Comparison of ENCODE assay signal across 8 mouse cellular contexts in the genomic region with DNA sequence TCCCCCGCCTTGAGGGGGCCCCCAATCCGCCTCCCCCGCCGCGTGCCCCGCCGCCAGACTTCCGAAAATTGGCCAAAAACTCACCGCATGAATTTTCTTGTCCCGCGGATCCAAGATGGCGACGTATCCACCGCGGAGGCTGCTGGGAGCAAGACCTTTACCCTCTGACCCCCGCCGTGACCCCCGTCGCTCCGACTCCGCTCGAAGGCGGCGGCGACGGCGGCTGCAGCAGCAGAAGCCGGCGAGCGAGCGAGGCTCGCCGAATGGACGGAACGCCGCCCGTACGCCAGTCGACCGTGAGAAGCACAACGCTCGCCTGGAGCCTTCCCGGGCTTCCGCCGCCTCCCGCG. TPM values are rescaled to one million over a fixed set of nuclear protein-coding genes. Genes with fewer than 3 reads are reported as not detected.
DNase-seq lines count a peak whose midpoint lies in the region; ATAC-seq and TF ChIP-seq lines count a peak whose summit lies in the region.

Cnot2 (minus strand) TSS at position 143 of the 350 bp plus-strand sequence.

- under 1% methylated on average over 45 of the region's 47 CpGs for WGBS in embryonic facial prominence, embryonic 13.5 days
- under 1% methylated on average over 47 of the region's 47 CpGs for WGBS in heart, adult 2 months
- under 1% methylated on average over 47 of the region's 47 CpGs for WGBS in limb, embryonic 13.5 days
- under 1% methylated on average over 46 of the region's 47 CpGs for WGBS in midbrain, embryonic 16.5 days

- peaks cover 3% of the 10 kb centered on the region for H3K79me2 ChIP-seq in heart, adult 2 months (replicated peaks; ENCODE audit: control insufficient read depth, insufficient read depth, low read length)

- H3K9ac ChIP-seq in embryonic facial prominence, embryonic 13.5 days, result peak within 1 kb of the TSS; percentile 99
- H3K9ac ChIP-seq in heart, adult 2 months (ENCODE audit: low read depth, low read length), result peak within 1 kb of the TSS; percentile 98
- peak within 1 kb of the TSS; percentile 98 for H3K9ac ChIP-seq in limb, embryonic 13.5 days
- H3K9ac ChIP-seq in midbrain, embryonic 16.5 days (ENCODE audit: low read depth, low read length), result peak within 1 kb of the TSS; percentile 98

- H3K27ac ChIP-seq in embryonic facial prominence, embryonic 13.5 days, result peak within 1 kb of the TSS; percentile 99
- peak within 1 kb of the TSS; percentile 95 for H3K27ac ChIP-seq in heart, adult 2 months
- H3K27ac ChIP-seq in limb, embryonic 13.5 days, result peak within 1 kb of the TSS; percentile 99
- peak within 1 kb of the TSS; percentile 97 for H3K27ac ChIP-seq in midbrain, embryonic 16.5 days (ENCODE audit: low read length)

- H3K9me3 ChIP-seq in embryonic facial prominence, embryonic 13.5 days, result no peaks in the 10 kb centered on the region
- no peaks in the 10 kb centered on the region for H3K9me3 ChIP-seq in limb, embryonic 13.5 days
- H3K9me3 ChIP-seq in midbrain, embryonic 16.5 days (replicated peaks; ENCODE audit: control insufficient read depth, low read length, poor library complexity, severe bottlenecking), result no peaks in the 10 kb centered on the region

- no peaks in the 10 kb centered on the region for H3K27me3 ChIP-seq in embryonic facial prominence, embryonic 13.5 days
- no peaks in the 10 kb centered on the region for H3K27me3 ChIP-seq in heart, adult 2 months (ENCODE audit: control insufficient read depth, insufficient read depth, low read length)
- no peaks in the 10 kb centered on the region for H3K27me3 ChIP-seq in limb, embryonic 13.5 days
- no peaks in the 10 kb centered on the region for H3K27me3 ChIP-seq in midbrain, embryonic 16.5 days (ENCODE audit: control insufficient read depth, insufficient read depth, low read depth, low read length)

- peak within 1 kb of the TSS; percentile 65 for H3K4me2 ChIP-seq in embryonic facial prominence, embryonic 13.5 days
- peak within 1 kb of the TSS; percentile 71 for H3K4me2 ChIP-seq in limb, embryonic 13.5 days (replicated peaks)
- peak within 1 kb of the TSS; percentile 85 for H3K4me2 ChIP-seq in midbrain, embryonic 16.5 days (ENCODE audit: low read length)

- H3K36me3 ChIP-seq in embryonic facial prominence, embryonic 13.5 days, result peaks cover 15% of the 10 kb centered on the region
- peaks cover 6% of the 10 kb centered on the region for H3K36me3 ChIP-seq in heart, adult 2 months (ENCODE audit: control insufficient read depth, insufficient read depth, low read length)
- H3K36me3 ChIP-seq in limb, embryonic 13.5 days, result peaks cover 8% of the 10 kb centered on the region
- peaks cover 3% of the 10 kb centered on the region; the same call in 1 of the 2 replicates for H3K36me3 ChIP-seq in midbrain, embryonic 16.5 days (ENCODE audit: control insufficient read depth, insufficient read depth, low read length)

- H3K4me1 ChIP-seq in embryonic facial prominence, embryonic 13.5 days, result peaks cover 4% of the 10 kb centered on the region; the same call in 1 of the 2 replicates
- H3K4me1 ChIP-seq in heart, adult 2 months (ENCODE audit: control insufficient read depth, insufficient read depth, low read length), result peaks cover 3% of the 10 kb centered on the region
- H3K4me1 ChIP-seq in limb, embryonic 13.5 days, result peaks cover 23% of the 10 kb centered on the region
- H3K4me1 ChIP-seq in midbrain, embryonic 16.5 days (ENCODE audit: control insufficient read depth, insufficient read depth, low read length), result peaks cover 21% of the 10 kb centered on the region

- ATAC-seq in embryonic facial prominence, embryonic 13.5 days (ENCODE audit: insufficient number of reproducible peaks, insufficient read depth, low FRiP score, low TSS enrichment, low read depth), result peak; percentile 83
- ATAC-seq in limb, embryonic 13.5 days (ENCODE audit: low FRiP score, low read depth), result peak; percentile 89
- ATAC-seq in midbrain, embryonic 16.5 days, result peak; percentile 86

- 0 out of 2 replicates have a peak, but pooled peaks have one; percentile 44 for TF ChIP-seq EP300 in heart, adult 2 months (IDR thresholded peaks at IDR 0.05; ENCODE audit: insufficient read depth, low read depth, low read length)

- intact Hi-C loops in heart, adult 2 months (cut with DNase I), result loop anchor here (5.0 to 10.0 kb wide), 3 partner anchors 206 to 363 kb away; no protein-coding TSS in a partner anchor

- DNase-seq in 3134 (ENCODE audit: extremely low read depth, insufficient read length, low spot score), result peak; percentile 90
- DNase-seq in adrenal gland, postnatal 36 days, result peak; percentile 95 to 97
- DNase-seq in heart, adult 2 months, result peak; percentile 94 to 96
- peak; percentile 89 to 93 for DNase-seq in kidney, adult 8-10 months
- peak; percentile 93 to 95 for DNase-seq in spleen, postnatal 10 days (ENCODE audit: low spot score in 2 of 2)

- TF ChIP-seq POLR2A in heart, adult 2 months (IDR thresholded peaks at IDR 0.05; ENCODE audit: insufficient read depth, low read depth, low read length), result peak; percentile 75

- peak within 1 kb of the TSS; percentile 96 for H3K4me3 ChIP-seq in embryonic facial prominence, embryonic 13.5 days
- H3K4me3 ChIP-seq in heart, adult 2 months, result peak within 1 kb of the TSS; percentile 78
- peak within 1 kb of the TSS; percentile 95 for H3K4me3 ChIP-seq in limb, embryonic 13.5 days
- peak within 1 kb of the TSS; percentile 95 for H3K4me3 ChIP-seq in midbrain, embryonic 16.5 days (ENCODE audit: low read depth, low read length)

- TF ChIP-seq CTCF in heart, adult 2 months (IDR thresholded peaks at IDR 0.05), result no peak

RNA-seq across cellular contexts. Expression of gene Cnot2, which starts in this region (rescaled TPM):
- 10 to 100 TPM; 75.6 to 77.0 TPM for total RNA-seq in adrenal gland, postnatal 36 days (2021)
- polyA plus RNA-seq in embryonic facial prominence, embryonic 13.5 days (2015; fragmentation: Nextera tagmentation; extraction: Ambion mirVana), result 120 and 125 TPM in 2 replicates
- 10 to 100 TPM; 35.1 to 38.3 TPM for total RNA-seq in heart, adult 2 months (2021)
- 19.4 and 34.4 TPM in 2 replicates for polyA plus RNA-seq in heart, adult 2 months (2012; rRNA removed)
- polyA plus RNA-seq in limb, embryonic 13.5 days (2015; fragmentation: Nextera tagmentation; extraction: Ambion mirVana), result 128 and 129 TPM in 2 replicates
- 94.2 and 101 TPM in 2 replicates for polyA plus RNA-seq in midbrain, embryonic 16.5 days (2015; fragmentation: Nextera tagmentation; extraction: Ambion mirVana)

Comparison
In these comparisons a context has a peak if more than half of its experiments do, and no peak if none do; other contexts are left out.
1. Peak in every context shown above with its lines: DNase-seq, ATAC-seq, H3K4me3 ChIP-seq and H3K27ac ChIP-seq.